26 mouse cellular contexts compared by ENCODE assay signal in the genomic region with DNA sequence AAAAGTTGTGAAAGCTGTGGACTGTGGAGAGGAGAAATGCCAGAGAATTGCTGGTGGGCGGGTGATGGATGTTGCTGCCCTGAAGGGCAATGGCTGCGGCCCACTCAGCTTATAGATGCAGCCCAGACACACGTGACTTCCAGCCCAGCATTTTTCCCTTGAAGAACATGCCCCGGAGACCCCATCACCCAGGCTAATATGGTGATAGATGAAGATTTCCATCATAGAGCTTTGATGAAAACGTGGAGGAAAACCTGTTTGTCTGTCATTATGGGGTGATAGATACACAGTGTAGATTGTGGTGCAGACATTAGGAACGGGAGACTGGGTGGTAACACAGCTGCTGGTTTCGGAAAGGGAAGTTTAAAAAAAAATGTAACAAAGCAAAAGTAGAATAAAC. TPM values are rescaled to one million over a fixed set of nuclear protein-coding genes. Genes with fewer than 3 reads are reported as not detected.
"Had no signal": no experiment of that assay in that cellular context is flagged by ENCODE, and none has a peak within 500 bp of the region (broad histone marks: within the 10 kb centered on the region; RNA-seq: fewer than 3 reads in every experiment).

No protein-coding gene starts in this region.

- H3K4me1 ChIP-seq: liver, embryonic 13.5 days; liver, embryonic 15.5 days; midbrain, embryonic 10.5 days; midbrain, embryonic 12.5 days had no signal

- H3K9ac ChIP-seq: liver, embryonic 13.5 days; liver, embryonic 15.5 days; liver, postnatal 0 days; midbrain, embryonic 12.5 days; neural tube, embryonic 13.5 days; neural tube, embryonic 15.5 days had no signal

- H3K27ac ChIP-seq: liver, embryonic 13.5 days; liver, embryonic 15.5 days; macrophage; midbrain, embryonic 10.5 days; midbrain, embryonic 12.5 days; neural tube, embryonic 13.5 days; neural tube, embryonic 15.5 days had no signal

- DNase-seq: liver, embryonic 13.5 days; liver, postnatal 0 days; lung, postnatal 14 days; midbrain, embryonic 14.5 days; retina, postnatal 1 day; right cerebral cortex, adult 18-20 months; right cerebral cortex, postnatal 25 days; right cerebral cortex, postnatal 4 days; spleen, adult 18-20 months; thymus, adult 18-20 months; thymus, postnatal 14 days; thymus, postnatal 36 days had no signal

- H3K4me2 ChIP-seq: liver, embryonic 11.5 days; liver, embryonic 13.5 days; liver, embryonic 15.5 days; midbrain, embryonic 12.5 days; neural tube, embryonic 13.5 days; neural tube, embryonic 15.5 days had no signal

- ATAC-seq: liver, postnatal 0 days; lung, postnatal 0 days; midbrain, embryonic 16.5 days had no signal

- H3K9me3 ChIP-seq: liver, embryonic 13.5 days; liver, embryonic 15.5 days; midbrain, embryonic 10.5 days; midbrain, embryonic 12.5 days; neural tube, embryonic 13.5 days; neural tube, embryonic 15.5 days had no signal

- H3K27me3 ChIP-seq: liver, embryonic 13.5 days; liver, embryonic 15.5 days; midbrain, embryonic 12.5 days; neural tube, embryonic 13.5 days; neural tube, embryonic 15.5 days had no signal

- H3K4me3 ChIP-seq: liver, embryonic 13.5 days; liver, embryonic 15.5 days; megakaryocyte, embryonic 14.5 days; midbrain, embryonic 10.5 days; midbrain, embryonic 12.5 days; myocyte; neural tube, embryonic 13.5 days; neural tube, embryonic 15.5 days had no signal

- H3K36me3 ChIP-seq: liver, embryonic 13.5 days; liver, embryonic 15.5 days; midbrain, embryonic 10.5 days; midbrain, embryonic 12.5 days; neural tube, embryonic 13.5 days; neural tube, embryonic 15.5 days had no signal

RNA-seq across cellular contexts. Expression of gene Fam216b, which starts 31.4 kb away (rescaled TPM):
- total RNA-seq: megakaryocyte progenitor cell, adult 5-6 weeks had no signal
- polyA plus RNA-seq: liver, embryonic 11.5 days; liver, embryonic 13.5 days; liver, embryonic 15.5 days; liver, postnatal 0 days; macrophage; midbrain, embryonic 10.5 days; midbrain, embryonic 12.5 days; myocyte; small intestine, adult 2 months; stomach, embryonic 14.5 days had no signal
